Mouse (Mus musculus) midbrain, postnatal 0 days (tissue): ENCODE results near the gene Slain2. TPM values are rescaled to one million over a fixed set of nuclear protein-coding genes. Genes with fewer than 3 reads are reported as not detected.

ENCODE experiments used
- ATAC-seq: fragments of 200-750 bp; cut with Nextera tagmentation; 2 replicates; pipeline ENCODE4 v1.8.0; 2017; ENCODE audit warnings: moderate number of reproducible peaks, mild to moderate bottlenecking, moderate TSS enrichment, moderate library complexity; ENCODE audit not compliant: low FRiP score
- DNase-seq: peaks from one replicate; pipeline ENCODE4 v3.0.0-alpha.2; 2015; ENCODE audit warnings: low spot score
- H3K27ac ChIP-seq: fragments of 300-500 bp; sonication (generic); 2 replicates; pipeline ENCODE4 v1.5.1; 2014; ENCODE audit warnings: low read depth, mild to moderate bottlenecking, low read length, mixed read lengths
- H3K27me3 ChIP-seq: fragments of 300-500 bp; sonication (generic); 2 replicates; pipeline ENCODE4 v1.6.1; 2014; ENCODE audit warnings: low read length, control low read depth, mixed read lengths; ENCODE audit not compliant: insufficient read depth
- H3K36me3 ChIP-seq: fragments of 300-500 bp; sonication (generic); 2 replicates; pipeline ENCODE4 v1.6.1; 2014; ENCODE audit warnings: low read length, control low read depth, mixed read lengths; ENCODE audit not compliant: insufficient read depth
- H3K4me1 ChIP-seq: fragments of 300-500 bp; sonication (generic); 2 replicates; pipeline ENCODE4 v1.6.1; 2014; ENCODE audit warnings: mild to moderate bottlenecking, control low read depth, antibody characterized with exemption, low read length, mixed read lengths; ENCODE audit not compliant: insufficient read depth
- H3K4me2 ChIP-seq: fragments of 300-500 bp; sonication (generic); 2 replicates; pipeline ENCODE4 v1.6.1; 2014; ENCODE audit warnings: low read depth, mild to moderate bottlenecking, low read length, mixed read lengths; ENCODE audit not compliant: poor library complexity, severe bottlenecking
- H3K4me3 ChIP-seq: fragments of 300-500 bp; sonication (generic); 2 replicates; pipeline ENCODE4 v1.5.1; 2014; ENCODE audit warnings: low read depth, mild to moderate bottlenecking, low read length, moderate library complexity
- H3K9ac ChIP-seq: fragments of 300-500 bp; sonication (generic); replicated peaks from 2 replicates; pipeline ENCODE4 v1.6.1; 2014; ENCODE audit warnings: mild to moderate bottlenecking, low read length, moderate library complexity, mixed read lengths; ENCODE audit not compliant: poor library complexity, severe bottlenecking
- H3K9me3 ChIP-seq: fragments of 300-500 bp; sonication (generic); 2 replicates; pipeline ENCODE4 v1.6.1; 2016; ENCODE audit warnings: low read length, control low read depth
- CTCF ChIP-seq: IDR thresholded peaks from 2 replicates; pipeline ENCODE4 v1.5.1; 2016; ENCODE audit warnings: antibody characterized with exemption, mild to moderate bottlenecking
- WGBS: fragments of 180-500 bp; shearing (Covaris S2); extraction: QIAGEN DNeasy Blood & Tissue Kit; methylation state at CpG from one replicate; pipeline ENCODE4 v1.1.7; 2014; 5-methylcytosine and 5-hydroxymethylcytosine counted together
- polyA plus RNA-seq: library from polyadenylated mRNA; unstranded; fragments of >200 nt; fragmentation: Nextera tagmentation; extraction: Ambion mirVana; gene quantifications from 2 replicates; pipeline ENCODE4 v1.2.1, GENCODE M21; 2015
- total RNA-seq: library from RNA; depleted of rRNA; stranded (reverse); fragments of >200 nt; gene quantifications from 2 replicates; pipeline ENCODE4 v1.2.3, GENCODE M21; 2014

The Slain2 gene
- total and polyA plus RNA-seq, 2 experiments from 2014 or later = 10.8 to 42.2 TPM

GRCm38 (mm10) chr5:72953996-72954604 is 40.0 kb downstream of the Slain2 start:
- no peaks in the 10 kb centered on the region for H3K4me1 ChIP-seq
- no peak overlapping the region for H3K4me2 ChIP-seq
- no peak for ATAC-seq
- H3K9me3 ChIP-seq = no peaks in the 10 kb centered on the region
- H3K27ac ChIP-seq = no peak overlapping the region
- no peak overlapping the region for H3K4me3 ChIP-seq
- no peak for TF ChIP-seq CTCF
- H3K36me3 ChIP-seq = peaks cover 3% of the 10 kb centered on the region; the same call in 1 of the 2 replicates
- no peak for DNase-seq
- H3K9ac ChIP-seq = no peak overlapping the region
- no peaks in the 10 kb centered on the region for H3K27me3 ChIP-seq
- 91% methylated on average over 3 of the region's 3 CpGs for WGBS

- TF ChIP-seq CTCF = no peak
- Histone ChIP-seq H3K4me1 (no peaks in the 10 kb centered on the region), H3K27me3 (no peaks in the 10 kb centered on the region), H3K9ac (no peak overlapping the region), H3K27ac (no peak overlapping the region), H3K4me3 (no peak overlapping the region), H3K9me3 (no peaks in the 10 kb centered on the region), H3K36me3 (peaks cover 3% of the 10 kb centered on the region; the same call in 1 of the 2 replicates), H3K4me2 (no peak overlapping the region)
- DNase-seq (no peak), ATAC-seq (no peak)
- 87% methylated on average over 17 of the region's 17 CpGs for WGBS
Measured at GRCm38 (mm10) chr5:72957281-72957680, 43.2 kb downstream of the Slain2 start.

GRCm38 (mm10) chr5:72960096-72960495 is 46.0 kb downstream of the Slain2 start:
- no peak for TF ChIP-seq CTCF

GRCm38 (mm10) chr5:72965706-72966105 is 51.6 kb downstream of the Slain2 start:
- Histone ChIP-seq H3K4me1 (no peaks in the 10 kb centered on the region), H3K36me3 (peaks cover 6% of the 10 kb centered on the region; the same call in 1 of the 2 replicates), H3K4me2 (no peak overlapping the region), H3K9ac (no peak overlapping the region), H3K27me3 (no peaks in the 10 kb centered on the region), H3K27ac (no peak overlapping the region), H3K4me3 (no peak overlapping the region), H3K9me3 (no peaks in the 10 kb centered on the region)
- DNase-seq = no peak
- ATAC-seq = no peak
- no peak for TF ChIP-seq CTCF
- WGBS = 87% methylated on average over 3 of the region's 3 CpGs

More at GRCm38 (mm10) chr5:72960096-72960495, 46.0 kb downstream of the Slain2 start:
- DNase-seq = no peak
- H3K27ac ChIP-seq = no peak overlapping the region
- H3K4me1 ChIP-seq = no peaks in the 10 kb centered on the region
- H3K36me3 ChIP-seq = peaks cover 3% of the 10 kb centered on the region; the same call in 1 of the 2 replicates
- H3K9ac ChIP-seq = no peak overlapping the region
- ATAC-seq = no peak
- H3K4me2 ChIP-seq = no peak overlapping the region
- no peaks in the 10 kb centered on the region for H3K9me3 ChIP-seq
- H3K27me3 ChIP-seq = no peaks in the 10 kb centered on the region
- WGBS = 80% methylated on average over 6 of the region's 6 CpGs
- H3K4me3 ChIP-seq = no peak overlapping the region

- peaks cover 26% of the 10 kb centered on the region; the same call in 1 of the 2 replicates for H3K36me3 ChIP-seq
- WGBS = 49% methylated on average over 4 of the region's 4 CpGs
Measured at GRCm38 (mm10) chr5:72972435-72972834, 58.3 kb downstream of the Slain2 start.

GRCm38 (mm10) chr5:72972934-72973333 is 58.8 kb downstream of the Slain2 start:
- no peak overlapping the region for H3K27ac ChIP-seq
- no peaks in the 10 kb centered on the region for H3K4me1 ChIP-seq
- WGBS = 37% methylated on average over 5 of the region's 5 CpGs
- DNase-seq = peak; percentile 44
- TF ChIP-seq CTCF = peak; percentile 31; the same call in 1 of the 2 replicates
- H3K9ac ChIP-seq = no peak overlapping the region
- no peaks in the 10 kb centered on the region for H3K9me3 ChIP-seq
- 0 out of 2 replicates have a peak, but pooled peaks have one; percentile 34 for ATAC-seq
- no peak overlapping the region for H3K4me2 ChIP-seq
- H3K36me3 ChIP-seq = peaks cover 26% of the 10 kb centered on the region; the same call in 1 of the 2 replicates
- no peaks in the 10 kb centered on the region for H3K27me3 ChIP-seq
- no peak overlapping the region for H3K4me3 ChIP-seq

More at GRCm38 (mm10) chr5:72972435-72972834, 58.3 kb downstream of the Slain2 start:
- Histone ChIP-seq H3K4me1 (no peaks in the 10 kb centered on the region), H3K27ac (no peak overlapping the region), H3K9ac (no peak overlapping the region), H3K4me2 (no peak overlapping the region), H3K9me3 (no peaks in the 10 kb centered on the region), H3K4me3 (no peak overlapping the region), H3K27me3 (no peaks in the 10 kb centered on the region)
- DNase-seq = no peak
- TF ChIP-seq CTCF = no peak
- ATAC-seq = no peak
